Mouse (Mus musculus): Measurements from ENCODE around the gene Gpn2.

- TF ChIP-seq CTCF (IDR thresholded peaks at IDR 0.05; ENCODE audit: low read depth) (no peak), EP300 (IDR thresholded peaks at IDR 0.05; ENCODE audit: low read depth) (no peak)
Measured at GRCm38 (mm10) chr4:133630326-133630920, 46.3 kb downstream of the Gpn2 start.

Measured in heart, postnatal 0 days (tissue).